Mouse (Mus musculus): ENCODE data around the gene Bbc3.

DNA sequence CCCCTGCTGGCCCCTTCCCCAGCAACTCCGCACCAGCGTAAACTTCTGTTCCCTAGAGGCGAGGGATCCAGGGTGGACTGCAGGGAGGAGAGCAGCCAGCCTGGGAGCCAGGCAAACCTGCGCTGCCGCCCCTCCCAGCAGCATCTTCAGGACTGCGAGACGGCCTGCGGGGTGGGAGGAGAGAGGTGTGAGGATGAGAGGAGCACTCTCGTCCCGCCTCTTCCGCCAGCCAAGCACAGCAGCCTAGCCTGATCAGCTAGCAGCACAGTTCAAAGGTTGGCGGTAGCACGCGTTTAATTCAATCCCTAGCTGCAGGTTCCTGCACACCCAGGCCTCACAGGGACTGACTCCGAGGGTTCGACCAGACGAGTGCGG lies 34.4 kb upstream of the Bbc3 start:
- TF ChIP-seq CTCF (IDR thresholded peaks at IDR 0.05; ENCODE audit: control insufficient read depth, insufficient read depth, insufficient read length) (no peak), MYOG (IDR thresholded peaks at IDR 0.05; ENCODE audit: control insufficient read depth, extremely low read depth, insufficient read length) (no peak), MYOD1 (IDR thresholded peaks at IDR 0.05; ENCODE audit: control insufficient read depth, insufficient read length, low read depth) (no peak), USF1 (IDR thresholded peaks at IDR 0.05; ENCODE audit: low read depth) (no peak), CEBPB (IDR thresholded peaks at IDR 0.05; ENCODE audit: low read depth) (no peak), MAX (IDR thresholded peaks at IDR 0.05) (no peak), FOSL1 (IDR thresholded peaks at IDR 0.05; ENCODE audit: insufficient read depth, low read length, poor library complexity, severe bottlenecking) (no peak)
